Mouse (Mus musculus) embryonic fibroblast, embryonic 13.5 days (primary cell): ENCODE data around the gene Gcgr.

ENCODE experiments used
- CTCF ChIP-seq: IDR thresholded peaks from 2 replicates; pipeline ENCODE4 v1.5.1; 2011; ENCODE audit warnings: mild to moderate bottlenecking, control low read depth, low read length, moderate library complexity, borderline replicate concordance; ENCODE audit not compliant: insufficient read depth
- POLR2A ChIP-seq: IDR thresholded peaks from 2 replicates; pipeline ENCODE4 v1.6.1; 2011; ENCODE audit warnings: low read depth, mild to moderate bottlenecking, control low read depth, low read length, moderate library complexity

DNA sequence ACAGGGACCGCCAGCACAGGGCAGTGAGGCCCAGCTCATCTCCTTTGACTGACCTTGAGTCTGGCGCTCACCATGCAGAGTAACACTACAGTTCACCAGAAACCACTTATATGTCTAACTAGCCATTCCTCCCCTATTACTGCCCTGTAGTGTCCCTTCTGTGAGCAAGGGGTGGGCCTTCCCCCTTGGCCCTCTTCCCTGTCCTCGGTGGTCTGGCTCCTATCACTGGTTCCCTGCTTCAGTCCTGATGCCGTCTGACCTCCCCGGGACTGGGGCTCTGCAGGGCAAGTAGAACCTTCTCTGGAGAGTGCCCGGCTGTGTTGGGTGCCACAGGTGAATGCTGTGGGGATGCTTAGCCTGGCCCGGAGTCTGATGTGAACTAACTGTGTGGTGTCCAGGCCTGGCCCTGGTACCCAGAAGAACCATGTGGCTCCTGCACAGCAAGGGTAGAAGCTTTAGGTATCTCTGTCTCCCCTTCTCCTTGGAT is 47.0 kb upstream of the Gcgr start:
- no peak for TF ChIP-seq POLR2A
- no peak for TF ChIP-seq CTCF
